Mouse (Mus musculus): ENCODE measurements at regions not wholly inside any gene's neighbourhood (a gene's known extent, or its start where the extent isn't known, plus 50 kb on each side); places are given as distances from the start of the nearest gene placed in this dataset.
A peak's percentile ranks its signal among the peaks of the same experiment; 100 is the strongest.

DNA sequence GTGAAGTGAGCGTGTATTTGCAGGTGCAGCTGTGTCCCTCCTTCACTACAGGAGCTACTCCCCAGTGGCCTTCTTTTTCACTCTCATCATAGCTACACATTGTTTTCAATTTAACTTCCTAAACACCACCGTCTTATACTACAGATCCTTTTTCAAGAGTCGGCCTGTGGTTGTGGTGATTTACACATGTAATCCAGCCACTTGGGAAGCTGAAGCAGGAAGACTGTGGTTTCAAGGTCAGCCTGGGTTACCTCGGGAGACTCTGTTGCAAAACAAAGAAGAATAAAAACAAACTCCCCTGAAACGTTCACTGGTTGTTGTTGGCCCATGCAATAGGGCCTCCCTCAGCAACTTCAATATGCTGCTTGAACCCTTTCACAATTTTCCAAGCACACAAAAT lies 153.8 kb upstream of the Kcnh8 start:
- Histone ChIP-seq H3K27me3 (no peaks in the 10 kb centered on the region), H3K9ac (replicated peaks) (no peak overlapping the region), H3K36me3 (no peaks in the 10 kb centered on the region), H3K27ac (replicated peaks) (no peak overlapping the region), H3K4me1 (no peaks in the 10 kb centered on the region), H3K4me2 (replicated peaks) (no peak overlapping the region), H3K9me3 (no peaks in the 10 kb centered on the region), H3K4me3 (no peak overlapping the region)
- no peak for ATAC-seq (ENCODE audit: low FRiP score, low read depth)
- 77% methylated on average over 5 of the region's 5 CpGs for WGBS

DNA sequence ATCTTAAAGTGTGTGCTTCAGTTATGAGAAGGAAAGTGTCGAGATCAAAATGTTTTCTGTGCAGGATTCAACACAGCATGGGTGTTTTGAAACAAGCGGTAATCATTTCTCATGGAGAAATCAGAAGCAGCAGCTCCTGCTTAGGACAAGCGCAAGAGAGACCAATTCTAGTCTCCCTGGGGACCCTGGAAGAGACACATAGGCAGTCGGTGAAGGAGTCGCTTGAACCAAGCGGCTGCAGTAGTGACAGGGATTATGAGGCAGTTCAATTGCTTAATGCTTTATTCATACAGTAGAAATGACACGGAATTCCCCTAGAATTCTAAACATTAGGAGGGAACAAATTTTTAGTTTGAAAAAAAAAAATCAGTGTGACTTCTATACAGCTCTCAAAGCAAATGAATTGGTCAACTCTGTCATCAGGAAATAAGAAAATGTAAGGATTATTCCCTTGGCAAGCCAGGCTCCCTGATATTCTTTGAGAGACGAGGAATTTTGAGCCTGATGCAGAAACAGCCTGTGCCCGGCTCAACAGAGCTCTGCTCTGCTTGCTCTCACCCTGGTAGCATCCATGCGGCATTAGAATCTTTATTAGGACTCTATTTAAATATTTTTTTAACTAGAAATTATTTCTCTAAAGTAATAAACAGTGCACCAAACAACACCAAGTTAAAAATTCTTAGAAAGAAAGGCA lies 143.1 kb upstream of the Kcnh8 start:
- H3K36me3 ChIP-seq, result no peaks in the 10 kb centered on the region
- no peaks in the 10 kb centered on the region for H3K9me3 ChIP-seq
- 0 out of 2 replicates have a peak overlapping the region, but pooled peaks have one; percentile 8 for H3K4me2 ChIP-seq (replicated peaks)
- H3K27me3 ChIP-seq, result no peaks in the 10 kb centered on the region
- H3K4me3 ChIP-seq, result no peak overlapping the region
- 29% methylated on average over 10 of the region's 10 CpGs for WGBS
- no peak overlapping the region for H3K9ac ChIP-seq (replicated peaks)
- peaks cover 13% of the 10 kb centered on the region for H3K4me1 ChIP-seq
- H3K27ac ChIP-seq (replicated peaks), result 0 out of 2 replicates have a peak overlapping the region, but pooled peaks have one; percentile 49
- peak; percentile 69 for ATAC-seq (ENCODE audit: low FRiP score, low read depth)

DNA sequence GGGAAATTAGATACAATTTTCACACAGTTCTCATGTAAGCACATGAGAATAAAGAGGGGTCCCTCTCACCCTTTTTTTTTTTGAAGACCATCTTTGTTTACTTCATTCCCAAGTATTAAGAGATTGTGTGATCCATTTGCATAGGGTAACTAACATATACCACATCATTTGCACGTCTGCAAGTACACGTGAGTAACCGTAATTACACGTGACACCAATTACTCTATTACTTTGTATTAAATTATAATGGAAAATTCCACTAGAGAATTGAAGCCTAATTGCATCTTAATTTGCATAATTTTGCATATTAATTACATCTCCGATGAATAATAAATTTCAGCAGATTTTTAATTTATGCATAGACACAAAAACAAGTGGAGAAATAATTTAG lies 142.5 kb upstream of the Kcnh8 start:
- H3K9ac ChIP-seq (replicated peaks), result no peak overlapping the region
- H3K27ac ChIP-seq (replicated peaks), result no peak overlapping the region
- ATAC-seq (ENCODE audit: low FRiP score, low read depth), result no peak
- H3K36me3 ChIP-seq, result no peaks in the 10 kb centered on the region
- peaks cover 13% of the 10 kb centered on the region for H3K4me1 ChIP-seq
- WGBS, result 85% methylated on average over 5 of the region's 5 CpGs
- no peak overlapping the region for H3K4me2 ChIP-seq (replicated peaks)
- H3K9me3 ChIP-seq, result no peaks in the 10 kb centered on the region
- H3K27me3 ChIP-seq, result no peaks in the 10 kb centered on the region
- no peak overlapping the region for H3K4me3 ChIP-seq

DNA sequence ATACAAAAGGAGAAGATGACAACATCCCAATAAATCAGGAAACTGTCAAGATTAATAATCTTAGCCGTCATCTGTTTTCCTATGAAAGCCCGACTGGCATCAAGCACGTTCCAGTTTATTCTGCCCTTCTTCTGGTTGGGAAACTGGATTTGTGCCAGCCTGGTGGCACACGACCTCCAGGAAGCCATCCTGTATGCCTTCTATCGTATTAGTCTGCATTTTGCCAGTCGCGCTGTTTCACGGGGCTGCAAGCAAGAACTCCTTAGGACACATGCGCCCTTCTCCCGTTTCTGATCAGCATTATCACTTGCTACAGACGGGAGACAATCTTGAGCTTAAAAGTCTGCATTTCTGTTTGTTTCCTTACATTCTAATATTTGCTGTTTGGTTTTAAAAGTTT lies 141.2 kb upstream of the Kcnh8 start:
- Histone ChIP-seq H3K4me1 (peaks cover 13% of the 10 kb centered on the region), H3K9ac (replicated peaks) (no peak overlapping the region), H3K36me3 (no peaks in the 10 kb centered on the region), H3K27me3 (no peaks in the 10 kb centered on the region), H3K9me3 (no peaks in the 10 kb centered on the region), H3K27ac (replicated peaks) (no peak overlapping the region), H3K4me3 (no peak overlapping the region), H3K4me2 (replicated peaks) (peak overlapping the region; percentile 22; the same call in 1 of the 2 replicates)
- ATAC-seq (ENCODE audit: low FRiP score, low read depth), result peak; percentile 53; the same call in 1 of the 2 replicates
- whole genome bisulfite sequencing, result 56% methylated on average over 11 of the region's 11 CpGs

DNA sequence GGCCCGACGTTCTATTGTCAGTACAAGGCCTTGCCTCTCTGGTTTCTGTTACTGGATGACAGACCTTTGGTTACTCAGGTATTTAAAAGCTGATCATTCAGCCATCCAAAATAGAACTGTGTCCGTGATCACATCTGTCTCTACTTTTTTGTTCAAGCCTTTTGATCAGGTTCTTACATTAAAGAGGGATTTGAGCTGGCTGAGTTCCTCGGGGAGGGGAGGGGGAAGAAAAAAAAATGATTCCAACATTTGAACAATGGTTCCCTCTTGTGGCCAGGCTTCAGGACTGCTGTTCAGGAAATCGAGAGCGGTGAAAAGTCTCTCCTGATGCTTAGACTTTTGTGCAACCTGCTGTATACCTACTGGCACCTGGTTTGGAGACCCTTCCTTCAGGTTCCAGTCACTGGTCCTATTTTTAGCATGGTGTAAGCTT lies 140.8 kb upstream of the Kcnh8 start:
- no peak overlapping the region for H3K27ac ChIP-seq (replicated peaks)
- no peak overlapping the region for H3K4me3 ChIP-seq
- no peaks in the 10 kb centered on the region for H3K9me3 ChIP-seq
- H3K9ac ChIP-seq (replicated peaks), result no peak overlapping the region
- 18% methylated on average over 6 of the region's 6 CpGs for WGBS
- peak overlapping the region; percentile 22; the same call in 1 of the 2 replicates for H3K4me2 ChIP-seq (replicated peaks)
- no peaks in the 10 kb centered on the region for H3K36me3 ChIP-seq
- peaks cover 13% of the 10 kb centered on the region for H3K4me1 ChIP-seq
- ATAC-seq (ENCODE audit: low FRiP score, low read depth), result peak; percentile 41
- no peaks in the 10 kb centered on the region for H3K27me3 ChIP-seq

DNA sequence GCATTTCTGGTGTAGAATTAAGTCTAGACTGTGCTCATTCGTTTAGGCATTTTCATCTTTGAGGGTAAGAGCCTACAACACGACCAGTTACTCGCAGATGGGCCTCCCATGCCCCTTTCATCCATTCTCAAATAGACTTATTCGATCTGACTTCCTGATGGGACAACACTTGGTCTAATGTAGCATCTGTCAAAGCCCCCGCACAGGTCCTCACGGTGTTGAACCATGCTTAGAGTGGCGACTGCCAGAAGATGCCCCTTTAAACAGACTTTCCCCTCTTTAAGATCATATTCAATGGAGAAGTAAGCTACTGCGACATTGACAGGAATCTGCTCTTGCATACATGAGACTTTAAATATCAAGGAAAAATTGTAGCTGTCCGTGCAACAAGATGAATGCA lies 140.1 kb upstream of the Kcnh8 start:
- Histone ChIP-seq H3K9ac (replicated peaks) (no peak overlapping the region), H3K27me3 (no peaks in the 10 kb centered on the region), H3K9me3 (no peaks in the 10 kb centered on the region), H3K4me2 (replicated peaks) (no peak overlapping the region), H3K27ac (replicated peaks) (no peak overlapping the region), H3K36me3 (no peaks in the 10 kb centered on the region), H3K4me1 (peaks cover 13% of the 10 kb centered on the region), H3K4me3 (no peak overlapping the region)
- WGBS, result 80% methylated on average over 9 of the region's 9 CpGs
- no peak for ATAC-seq (ENCODE audit: low FRiP score, low read depth)

DNA sequence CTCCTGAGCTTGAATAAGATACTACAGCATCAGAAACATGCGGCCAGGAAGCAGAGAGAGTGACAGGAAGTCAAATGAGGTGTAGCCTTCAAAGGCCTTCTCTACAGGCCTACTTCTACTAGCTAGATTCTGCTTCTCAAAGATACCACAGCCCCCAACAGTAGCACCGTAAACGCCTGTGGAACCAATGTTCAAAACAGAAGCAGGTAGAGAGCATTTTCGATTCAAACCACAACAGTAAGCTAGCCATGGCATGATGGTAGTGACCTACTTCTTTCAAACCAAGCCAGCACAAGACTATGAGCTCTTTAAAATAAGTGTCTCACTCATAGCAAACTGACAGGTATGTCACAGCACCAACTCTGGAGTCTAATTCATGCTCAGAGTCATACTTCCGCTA lies 134.0 kb upstream of the Kcnh8 start:
- Histone ChIP-seq H3K9me3 (no peaks in the 10 kb centered on the region), H3K27me3 (no peaks in the 10 kb centered on the region), H3K27ac (replicated peaks) (no peak overlapping the region), H3K36me3 (no peaks in the 10 kb centered on the region), H3K4me2 (replicated peaks) (no peak overlapping the region), H3K4me1 (no peaks in the 10 kb centered on the region), H3K4me3 (no peak overlapping the region), H3K9ac (replicated peaks) (no peak overlapping the region)
- 94% methylated on average over 5 of the region's 5 CpGs for WGBS
- ATAC-seq (ENCODE audit: low FRiP score, low read depth), result no peak

DNA sequence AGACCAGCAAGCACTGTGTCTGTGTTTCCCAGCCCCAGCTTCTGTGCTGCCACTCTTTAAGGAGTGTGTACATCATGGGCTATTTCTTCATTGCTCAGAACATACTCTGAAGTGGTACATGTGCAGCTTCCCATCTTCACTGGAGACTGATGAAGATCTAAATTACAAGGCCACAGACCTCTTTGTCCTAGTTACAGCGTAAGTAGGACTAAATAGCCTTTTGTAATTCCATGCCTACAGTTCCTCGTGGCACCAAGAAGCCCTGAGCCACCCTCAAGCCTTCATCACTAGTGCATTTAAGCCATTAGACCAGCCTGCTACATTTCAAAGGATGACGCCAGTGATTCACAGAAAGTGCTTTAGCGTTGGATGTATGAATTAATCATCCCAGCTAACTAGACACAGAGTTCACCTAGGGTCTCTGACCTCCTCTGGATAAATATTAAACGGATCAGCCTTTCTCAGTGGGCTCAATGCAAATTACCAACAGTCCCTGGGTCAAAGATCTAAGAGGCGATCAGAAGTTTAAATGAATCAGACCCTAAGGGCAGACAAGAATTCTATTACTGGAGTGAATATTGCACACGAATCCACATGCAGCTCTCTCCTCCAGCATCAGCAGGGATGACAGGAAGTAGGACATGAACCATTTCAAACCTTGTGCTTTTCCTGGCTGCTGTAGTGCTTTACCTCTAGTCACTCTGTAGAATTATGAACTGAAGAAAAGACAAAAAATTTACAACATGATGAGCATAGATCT lies 123.0 kb upstream of the Kcnh8 start:
- peak overlapping the region; percentile 32; the same call in 1 of the 2 replicates for H3K27ac ChIP-seq (replicated peaks)
- WGBS, result 19% methylated on average over 7 of the region's 7 CpGs
- H3K27me3 ChIP-seq, result no peaks in the 10 kb centered on the region
- H3K4me3 ChIP-seq, result no peak overlapping the region
- peak; percentile 60 for ATAC-seq (ENCODE audit: low FRiP score, low read depth)
- H3K4me2 ChIP-seq (replicated peaks), result peak overlapping the region; percentile 19; the same call in 1 of the 2 replicates
- H3K9me3 ChIP-seq, result no peaks in the 10 kb centered on the region
- H3K4me1 ChIP-seq, result peaks cover 14% of the 10 kb centered on the region
- no peaks in the 10 kb centered on the region for H3K36me3 ChIP-seq
- no peak overlapping the region for H3K9ac ChIP-seq (replicated peaks)

DNA sequence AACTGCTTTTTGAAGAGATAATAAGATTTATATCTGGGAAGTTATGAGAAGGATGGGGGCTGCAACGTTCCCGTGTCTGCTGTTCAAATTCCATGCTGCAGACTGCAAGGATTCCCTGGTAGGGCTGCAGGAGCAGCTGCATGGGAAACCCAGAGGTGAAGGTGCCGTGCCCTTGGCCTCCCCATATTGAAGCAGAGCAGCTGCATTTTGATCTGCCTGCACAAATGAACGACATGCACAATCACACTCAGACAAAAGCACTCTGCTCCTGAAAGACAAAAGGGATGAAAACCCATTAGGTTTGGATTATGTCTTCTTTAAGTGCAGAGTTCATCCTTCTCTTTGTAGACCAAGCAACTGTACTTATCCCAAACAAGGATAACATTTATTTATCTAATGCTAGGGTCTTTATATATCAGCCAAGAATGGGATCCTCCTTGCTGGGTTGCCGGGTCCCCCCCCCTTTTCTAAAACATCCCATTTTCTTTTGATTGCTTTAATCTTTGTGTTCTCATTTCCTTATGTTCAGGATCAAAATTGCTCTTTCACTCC lies 122.3 kb upstream of the Kcnh8 start:
- H3K4me3 ChIP-seq, result no peak overlapping the region
- no peaks in the 10 kb centered on the region for H3K27me3 ChIP-seq
- H3K36me3 ChIP-seq, result no peaks in the 10 kb centered on the region
- peaks cover 14% of the 10 kb centered on the region for H3K4me1 ChIP-seq
- H3K9me3 ChIP-seq, result no peaks in the 10 kb centered on the region
- peak overlapping the region; percentile 19 for H3K4me2 ChIP-seq (replicated peaks)
- ATAC-seq (ENCODE audit: low FRiP score, low read depth), result peak; percentile 70
- no peak overlapping the region for H3K9ac ChIP-seq (replicated peaks)
- H3K27ac ChIP-seq (replicated peaks), result no peak overlapping the region; the same call in 1 of the 2 replicates
- 26% methylated on average over 5 of the region's 5 CpGs for WGBS

DNA sequence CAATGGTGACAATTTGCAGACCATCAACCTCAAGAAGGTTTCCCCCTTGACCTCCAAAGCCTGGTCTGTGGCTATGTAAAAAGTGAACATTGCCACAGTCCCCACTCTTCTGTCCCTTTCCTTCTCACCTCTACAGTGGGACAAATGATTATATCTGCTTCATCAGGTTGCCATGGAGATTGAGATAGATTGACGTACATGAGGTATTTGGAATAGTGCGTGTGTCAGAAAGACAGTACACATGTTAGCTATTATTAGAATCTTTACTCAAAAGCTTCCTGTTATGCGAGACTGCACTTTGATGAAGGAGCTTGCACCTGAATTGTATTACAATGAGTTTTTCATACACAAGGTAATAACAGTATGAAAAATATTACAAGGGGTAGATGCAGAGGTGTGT lies 95.7 kb upstream of the Kcnh8 start:
- no peak for ATAC-seq (ENCODE audit: low FRiP score, low read depth)
- no peak overlapping the region for H3K9ac ChIP-seq (replicated peaks)
- WGBS, result 86% methylated on average over 3 of the region's 3 CpGs
- no peaks in the 10 kb centered on the region for H3K9me3 ChIP-seq
- no peak overlapping the region for H3K4me2 ChIP-seq (replicated peaks)
- no peaks in the 10 kb centered on the region for H3K4me1 ChIP-seq
- no peak overlapping the region for H3K4me3 ChIP-seq
- H3K27me3 ChIP-seq, result no peaks in the 10 kb centered on the region
- no peaks in the 10 kb centered on the region for H3K36me3 ChIP-seq
- no peak overlapping the region for H3K27ac ChIP-seq (replicated peaks)

DNA sequence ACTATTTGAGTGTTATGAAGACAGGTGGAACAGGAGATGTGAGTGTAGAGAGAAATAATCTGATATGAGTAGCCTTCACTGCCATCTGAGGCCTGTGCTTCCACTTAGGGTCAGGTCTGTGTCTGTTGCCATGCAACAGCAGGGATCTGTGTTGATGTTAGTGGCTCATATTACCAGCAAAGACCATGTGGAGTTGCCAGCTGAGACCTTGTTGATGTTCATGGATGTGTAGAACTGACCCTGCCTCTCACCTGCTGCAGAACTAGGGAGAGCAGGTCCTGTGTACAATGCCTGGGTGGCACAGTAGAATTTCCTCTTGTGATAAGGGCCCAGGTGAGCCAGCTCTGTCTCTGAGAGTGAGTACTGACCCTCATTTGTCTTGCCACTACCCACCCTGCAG lies 72.2 kb upstream of the Kcnh8 start:
- H3K27me3 ChIP-seq, result no peaks in the 10 kb centered on the region
- H3K4me3 ChIP-seq, result no peak overlapping the region
- ATAC-seq (ENCODE audit: low FRiP score, low read depth), result no peak
- no peaks in the 10 kb centered on the region for H3K36me3 ChIP-seq
- H3K27ac ChIP-seq (replicated peaks), result no peak overlapping the region
- H3K9me3 ChIP-seq, result no peaks in the 10 kb centered on the region
- H3K4me1 ChIP-seq, result no peaks in the 10 kb centered on the region
- no peak overlapping the region for H3K4me2 ChIP-seq (replicated peaks)
- no peak overlapping the region for H3K9ac ChIP-seq (replicated peaks)

Data from midbrain, embryonic 12.5 days (tissue).